Mouse (Mus musculus) lung, adult 2 months (tissue): ENCODE results near the gene Ccdc153. TPM values are rescaled to one million over a fixed set of nuclear protein-coding genes. Genes with fewer than 3 reads are reported as not detected.
A peak's percentile ranks its signal among the peaks of the same experiment; 100 is the strongest.

ENCODE experiments used
- DNase-seq: peaks from one replicate; pipeline ENCODE4 v3.0.0; 2022
- H3K4me1 ChIP-seq: fragments of 200-500 bp; 2 replicates; pipeline ENCODE4 v1.6.1; 2011; ENCODE audit warnings: low read length; ENCODE audit not compliant: control insufficient read depth, insufficient read depth
- H3K4me3 ChIP-seq: fragments of 200-500 bp; replicated peaks from 2 replicates; pipeline ENCODE3; 2011; ENCODE audit warnings: low read depth, mild to moderate bottlenecking, control low read depth, low read length; ENCODE audit errors: extremely low read depth
- CTCF ChIP-seq: fragments of 200-500 bp; IDR thresholded peaks from 2 replicates; pipeline ENCODE4 v1.5.1; 2011; ENCODE audit warnings: mild to moderate bottlenecking, low read length, control low read depth; ENCODE audit not compliant: insufficient read depth
- POLR2A ChIP-seq: fragments of 200-500 bp; IDR thresholded peaks from 2 replicates; pipeline ENCODE4 v1.6.1; 2011; ENCODE audit warnings: low read depth, mild to moderate bottlenecking, control low read depth, low read length, borderline replicate concordance; ENCODE audit errors: extremely low read depth
- WGBS: fragments of 180-500 bp; shearing (Covaris S2); methylation state at CpG from one replicate; pipeline ENCODE4 v1.1.7; 2018; 5-methylcytosine and 5-hydroxymethylcytosine counted together
- polyA plus RNA-seq: library from polyadenylated mRNA; depleted of rRNA; stranded (reverse); fragments of >200 nt; gene quantifications from 2 replicates; pipeline ENCODE4 v1.2.3, GENCODE M21; 2012; rRNA removed

The Ccdc153 gene
- polyA plus RNA-seq, 1 experiment, result 26.9 TPM

GRCm38 (mm10) chr9:44269077-44269476, 28.6 kb downstream of the Ccdc153 start:
- peaks cover 7% of the 10 kb centered on the region for H3K4me1 ChIP-seq
- TF ChIP-seq POLR2A, result no peak
- TF ChIP-seq CTCF, result peak; percentile 22; the same call in 1 of the 2 replicates
- WGBS, result 81% methylated on average over 3 of the region's 3 CpGs
- no peak for DNase-seq
- H3K4me3 ChIP-seq, result no peak overlapping the region

GRCm38 (mm10) chr9:44269973-44270372, 29.5 kb downstream of the Ccdc153 start:
- DNase-seq, result no peak
- Histone ChIP-seq H3K4me3 (no peak overlapping the region), H3K4me1 (peaks cover 7% of the 10 kb centered on the region)
- WGBS, result 82% methylated on average over 4 of the region's 4 CpGs
- TF ChIP-seq POLR2A (no peak), CTCF (no peak)

GRCm38 (mm10) chr9:44283183-44283582, 42.7 kb downstream of the Ccdc153 start:
- no peak for TF ChIP-seq POLR2A
- TF ChIP-seq CTCF, result no peak
- Histone ChIP-seq H3K4me3 (no peak overlapping the region), H3K4me1 (peaks cover 4% of the 10 kb centered on the region; the same call in 1 of the 2 replicates)
- DNase-seq, result no peak
- WGBS, result 54% methylated on average over 5 of the region's 5 CpGs

GRCm38 (mm10) chr9:44286256-44286850, 45.9 kb downstream of the Ccdc153 start:
- peaks cover 4% of the 10 kb centered on the region; the same call in 1 of the 2 replicates for H3K4me1 ChIP-seq
- no peak for DNase-seq
- 28% methylated on average over 6 of the region's 6 CpGs for WGBS
- no peak overlapping the region for H3K4me3 ChIP-seq
- TF ChIP-seq POLR2A (no peak), CTCF (no peak)

- Histone ChIP-seq H3K4me3 (no peak overlapping the region), H3K4me1 (peaks cover 4% of the 10 kb centered on the region; the same call in 1 of the 2 replicates)
- WGBS, result 23% methylated on average over 11 of the region's 11 CpGs
- DNase-seq, result no peak
- TF ChIP-seq POLR2A (no peak), CTCF (no peak)
Measured at GRCm38 (mm10) chr9:44287003-44287400, 46.5 kb downstream of the Ccdc153 start.

GRCm38 (mm10) chr9:44287401-44288075, 47.1 kb downstream of the Ccdc153 start:
- WGBS, result 3% methylated on average over 47 of the region's 47 CpGs
- DNase-seq, result no peak

GRCm38 (mm10) chr9:44288076-44288958, 47.8 kb downstream of the Ccdc153 start, which contains the start of gene Abcg4:
Gene Abcg4 (minus strand): TSS chr9:44288615.
- H3K4me1 ChIP-seq, result peaks cover 4% of the 10 kb centered on the region; the same call in 1 of the 2 replicates
- peak within 1 kb of the TSS; percentile 47 for H3K4me3 ChIP-seq
- no peak for TF ChIP-seq POLR2A
- TF ChIP-seq CTCF, result no peak
- 2% methylated on average over 38 of the region's 38 CpGs for WGBS
- no peak for DNase-seq

More at GRCm38 (mm10) chr9:44287401-44288075, 47.1 kb downstream of the Ccdc153 start:
- Histone ChIP-seq H3K4me3 (peak overlapping the region; percentile 47), H3K4me1 (peaks cover 4% of the 10 kb centered on the region; the same call in 1 of the 2 replicates)
- TF ChIP-seq POLR2A, result no peak
- no peak for TF ChIP-seq CTCF

GRCm38 (mm10) chr9:44288959-44289291, 48.4 kb downstream of the Ccdc153 start:
- H3K4me1 ChIP-seq, result peaks cover 4% of the 10 kb centered on the region; the same call in 1 of the 2 replicates
- TF ChIP-seq CTCF, result no peak
- no peak for TF ChIP-seq POLR2A
- no peak for DNase-seq
- no peak overlapping the region for H3K4me3 ChIP-seq
- 25% methylated on average over 11 of the region's 11 CpGs for WGBS

GRCm38 (mm10) chr9:44292490-44292889, 52.0 kb downstream of the Ccdc153 start:
- no peak overlapping the region for H3K4me3 ChIP-seq
- DNase-seq, result peak; percentile 46
- peaks cover under 1% of the 10 kb centered on the region; the same call in 1 of the 2 replicates for H3K4me1 ChIP-seq
- TF ChIP-seq POLR2A, result no peak
- peak; percentile 63 for TF ChIP-seq CTCF
- 68% methylated on average over 3 of the region's 3 CpGs for WGBS

Other genes with a start within 250 kb of the Ccdc153 start
- 22.0 and 34.3 TPM in 2 replicates for gene Thy1, start 197.3 kb upstream of the Ccdc153 start, polyA plus RNA-seq
- gene Usp2, start 173.7 kb upstream of the Ccdc153 start, polyA plus RNA-seq, result 5.7 and 9.2 TPM in 2 replicates
- gene Mfrp, start 138.9 kb upstream of the Ccdc153 start, polyA plus RNA-seq, result 0.25 and 0.34 TPM in 2 replicates
- gene C1qtnf5, start 133.4 kb upstream of the Ccdc153 start, polyA plus RNA-seq, result 29.0 and 31.0 TPM in 2 replicates
- gene Gm49380, start 127.2 kb upstream of the Ccdc153 start, polyA plus RNA-seq, result 0.27 TPM in 1 of 2 replicates, not detected in the other
- 24.6 and 25.0 TPM in 2 replicates for gene Rnf26, start 127.2 kb upstream of the Ccdc153 start, polyA plus RNA-seq
- 170 and 209 TPM in 2 replicates for gene Mcam, start 106.2 kb upstream of the Ccdc153 start, polyA plus RNA-seq
- gene Cbl, start 6.6 kb upstream of the Ccdc153 start, polyA plus RNA-seq, result 9.0 and 14.2 TPM in 2 replicates
- 0.11 and 0.12 TPM in 2 replicates for gene Pdzd3, start 10.8 kb downstream of the Ccdc153 start, polyA plus RNA-seq
- gene Nlrx1, start 27.9 kb downstream of the Ccdc153 start, polyA plus RNA-seq, result 15.0 and 15.8 TPM in 2 replicates
- gene Abcg4, start 47.9 kb downstream of the Ccdc153 start, polyA plus RNA-seq, result 1.7 and 1.9 TPM in 2 replicates
- gene Hinfp, start 65.0 kb downstream of the Ccdc153 start, polyA plus RNA-seq, result 16.9 and 21.3 TPM in 2 replicates
- gene C2cd2l, start 79.6 kb downstream of the Ccdc153 start, polyA plus RNA-seq, result 77.9 and 88.0 TPM in 2 replicates
- gene Dpagt1, start 85.3 kb downstream of the Ccdc153 start, polyA plus RNA-seq, result 50.0 and 58.7 TPM in 2 replicates
- gene H2afx, start 94.0 kb downstream of the Ccdc153 start, polyA plus RNA-seq, result 41.3 and 50.1 TPM in 2 replicates
- gene Hmbs, start 103.6 kb downstream of the Ccdc153 start, polyA plus RNA-seq, result 21.8 and 27.7 TPM in 2 replicates
- gene Vps11, start 121.0 kb downstream of the Ccdc153 start, polyA plus RNA-seq, result 21.6 and 30.2 TPM in 2 replicates
- 43.2 and 49.6 TPM in 2 replicates for gene Hyou1, start 138.8 kb downstream of the Ccdc153 start, polyA plus RNA-seq
- gene Slc37a4, start 156.2 kb downstream of the Ccdc153 start, polyA plus RNA-seq, result 20.7 and 29.8 TPM in 2 replicates
- 117 and 226 TPM in 2 replicates for gene Rps25, start 166.5 kb downstream of the Ccdc153 start, polyA plus RNA-seq
- gene Trappc4, start 166.9 kb downstream of the Ccdc153 start, polyA plus RNA-seq, result 42.2 and 43.8 TPM in 2 replicates
- gene Ccdc84, start 177.9 kb downstream of the Ccdc153 start, polyA plus RNA-seq, result 16.4 and 23.0 TPM in 2 replicates
- 0.16 TPM in 1 of 2 replicates, not detected in the other for gene Foxr1, start 200.5 kb downstream of the Ccdc153 start, polyA plus RNA-seq
- gene Upk2, start 214.3 kb downstream of the Ccdc153 start, polyA plus RNA-seq, result 4.0 and 4.4 TPM in 2 replicates
- gene Bcl9l, start 242.1 kb downstream of the Ccdc153 start, polyA plus RNA-seq, result 69.0 and 70.7 TPM in 2 replicates